Mouse (Mus musculus): ENCODE results near the gene Epb41.

Gene Epb41

DNA sequence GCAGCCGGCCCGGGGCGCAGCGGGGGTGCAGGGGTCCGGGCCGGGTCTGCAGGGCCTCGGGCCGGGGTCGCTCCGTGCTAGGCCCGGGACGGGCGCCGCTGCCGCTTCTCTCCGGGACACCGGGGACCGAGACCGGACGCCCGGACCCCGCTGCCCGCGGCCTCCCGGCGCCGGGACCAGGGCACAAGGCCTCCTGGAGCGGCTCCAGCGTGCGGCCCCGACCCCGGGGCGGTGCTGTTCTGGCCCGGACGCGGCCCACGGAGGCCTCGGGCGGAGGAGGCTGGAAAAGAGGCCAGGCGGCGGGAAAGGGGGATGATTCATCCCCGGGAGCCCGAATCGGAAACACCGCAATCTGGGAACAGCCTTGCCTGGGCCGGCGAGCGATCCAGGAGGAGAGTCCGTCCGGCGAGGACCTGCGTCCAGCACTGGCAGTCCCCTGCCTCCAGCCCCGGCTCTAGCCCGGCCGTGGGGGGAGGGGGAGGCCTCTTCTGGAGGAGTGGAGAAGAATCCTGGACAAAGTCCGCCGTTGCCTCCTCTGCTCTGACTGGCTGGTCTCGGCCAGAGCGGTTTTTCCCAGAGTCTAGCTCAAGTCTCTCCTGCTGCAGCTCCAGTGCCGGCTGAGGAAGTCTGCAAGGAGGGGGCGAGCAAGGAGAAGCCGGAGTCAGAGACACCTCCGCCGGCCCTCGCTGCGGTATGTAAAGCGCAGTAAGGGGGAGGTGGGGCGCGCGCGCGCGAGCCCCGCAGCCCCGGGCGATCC, 154.3 kb downstream of the Epb41 start:
- no peak for DNase-seq (ENCODE audit: low read depth)

DNA sequence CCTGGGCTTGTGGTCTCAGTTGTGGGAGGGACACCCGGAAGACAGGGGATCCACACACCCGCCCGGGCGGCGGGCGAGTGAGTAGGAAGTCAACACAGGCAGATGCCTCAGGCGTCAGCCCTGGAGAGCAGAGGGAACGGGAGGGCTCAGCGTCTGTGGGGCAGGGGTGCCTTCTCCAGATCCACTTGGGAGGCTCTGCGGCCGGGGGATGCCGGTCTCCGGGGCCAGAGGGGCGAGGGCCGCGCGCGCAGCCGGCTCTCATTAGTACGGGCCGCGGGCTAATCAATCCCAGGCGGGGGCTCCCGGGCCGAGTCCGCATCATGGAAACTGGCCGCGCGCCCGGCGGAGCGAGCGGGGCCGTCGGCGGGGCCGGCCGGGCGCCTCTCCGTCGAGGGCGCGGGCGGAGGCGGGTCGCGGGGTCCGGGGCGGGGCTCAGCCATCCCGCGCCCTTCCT, 155.0 kb downstream of the Epb41 start:
- no peak for DNase-seq (ENCODE audit: low read depth)

DNA sequence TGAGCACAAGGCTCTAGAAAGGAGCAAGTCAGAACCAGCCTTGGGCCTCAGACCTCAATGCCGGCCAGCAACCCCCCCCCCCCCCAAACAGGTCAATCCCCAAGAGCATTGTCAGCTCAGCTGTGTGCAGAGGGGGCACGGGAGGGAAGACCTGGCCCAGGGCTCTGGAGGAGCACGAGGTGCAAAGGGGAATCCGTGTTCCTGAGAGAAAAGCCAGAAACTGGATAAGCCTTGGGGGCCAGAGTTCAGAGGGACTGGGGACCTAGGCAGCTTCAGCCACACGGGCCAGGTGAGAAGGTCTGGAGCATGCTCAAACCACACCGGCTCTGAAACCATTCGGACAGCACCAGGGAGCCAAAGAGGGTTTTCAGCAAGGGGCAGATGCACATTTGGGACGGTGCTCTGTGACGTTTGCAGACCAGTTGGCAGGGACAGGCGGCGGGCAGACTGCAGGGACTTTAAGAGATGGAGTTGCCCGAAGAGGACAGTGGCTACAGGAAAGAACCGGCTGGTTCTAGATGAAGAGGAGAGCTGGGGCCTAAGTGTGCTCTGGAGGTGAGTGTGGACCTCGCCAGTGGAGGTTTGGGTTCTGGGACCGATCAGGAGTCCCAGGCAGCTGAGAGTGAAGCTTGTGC, 155.5 kb downstream of the Epb41 start:
- DNase-seq (ENCODE audit: low read depth): no peak

GRCm38 (mm10) chr4:131918711-131919500, 156.2 kb downstream of the Epb41 start:
- DNase-seq (ENCODE audit: low read depth): no peak

DNA sequence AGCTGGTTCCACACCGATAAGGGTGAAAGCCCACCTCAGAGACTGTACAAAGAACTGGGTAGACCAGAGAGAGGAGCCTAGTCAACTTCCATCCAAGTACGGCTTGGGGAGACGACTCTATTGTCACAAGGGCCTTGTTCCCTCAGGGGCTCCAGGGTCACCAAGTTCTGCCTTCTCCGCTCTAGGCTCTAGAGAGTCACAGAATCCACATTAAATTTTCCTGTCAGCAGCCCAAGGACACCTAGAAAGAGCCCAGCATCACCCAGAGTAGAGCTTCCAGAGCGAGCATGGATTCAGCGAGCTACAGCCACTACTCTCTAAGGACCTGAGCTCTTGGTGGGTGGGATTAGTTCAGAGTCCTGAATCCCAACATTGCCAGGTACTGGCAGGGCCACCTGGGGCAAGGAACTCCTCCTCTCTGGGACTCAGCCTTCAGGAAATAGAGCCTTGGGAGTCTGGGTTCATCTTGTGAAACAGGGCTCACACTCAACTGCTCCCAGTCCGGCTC, 157.0 kb downstream of the Epb41 start:
- no peak for DNase-seq (ENCODE audit: low read depth)

DNA sequence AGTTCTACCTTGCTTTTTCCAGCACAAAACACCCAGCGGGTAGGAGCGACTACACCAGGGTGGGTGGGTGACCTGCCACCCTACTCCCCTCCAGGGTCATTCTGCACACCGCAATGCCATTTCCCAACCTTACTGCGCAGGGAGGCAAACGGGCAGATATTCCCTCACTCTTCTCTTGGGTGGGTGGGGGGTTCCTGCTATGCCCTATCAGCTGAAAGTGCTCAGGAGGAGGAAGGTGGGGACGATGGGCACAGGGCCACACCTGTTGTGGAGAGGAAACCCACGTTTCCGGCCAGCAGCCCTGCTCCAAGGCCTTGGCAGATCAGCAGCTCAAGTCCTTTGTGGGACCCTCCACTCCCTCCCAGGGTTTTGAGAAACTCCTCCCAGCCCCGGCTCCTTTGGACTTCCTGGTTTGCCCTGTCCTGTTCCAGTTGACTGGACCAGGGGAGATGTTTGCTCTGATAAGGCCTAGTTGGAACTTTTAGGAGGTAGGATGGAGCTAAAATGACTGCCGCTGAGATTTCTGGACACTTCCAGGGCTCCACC, 158.0 kb downstream of the Epb41 start:
- no peak for DNase-seq (ENCODE audit: low read depth)

DNA sequence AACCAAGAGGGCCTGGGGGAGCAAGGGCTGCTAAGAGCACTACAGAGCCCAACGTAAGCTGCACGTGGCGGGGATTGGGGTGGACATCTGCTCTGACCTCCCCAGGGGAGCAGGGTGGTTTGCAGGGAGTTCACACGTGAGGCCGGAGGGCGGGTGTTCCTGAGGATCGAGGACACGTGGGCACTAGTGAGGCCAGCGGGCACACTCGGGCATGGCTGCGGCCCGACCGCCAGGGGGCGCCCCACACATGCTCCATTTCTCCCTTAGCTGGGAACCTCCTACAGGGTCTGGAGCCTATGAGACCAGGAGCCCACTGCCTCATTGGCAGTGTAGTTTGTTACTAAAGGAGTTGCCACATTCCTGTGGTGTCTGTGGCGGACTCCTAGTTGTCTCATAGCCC, 158.7 kb downstream of the Epb41 start:
- peak; percentile 78 for DNase-seq (ENCODE audit: low read depth)

- DNase-seq (ENCODE audit: low read depth): no peak
Measured at GRCm38 (mm10) chr4:131915821-131916328, 159.2 kb downstream of the Epb41 start.

GRCm38 (mm10) chr4:131914891-131915469, 160.1 kb downstream of the Epb41 start:
- DNase-seq (ENCODE audit: low read depth): no peak

DNA sequence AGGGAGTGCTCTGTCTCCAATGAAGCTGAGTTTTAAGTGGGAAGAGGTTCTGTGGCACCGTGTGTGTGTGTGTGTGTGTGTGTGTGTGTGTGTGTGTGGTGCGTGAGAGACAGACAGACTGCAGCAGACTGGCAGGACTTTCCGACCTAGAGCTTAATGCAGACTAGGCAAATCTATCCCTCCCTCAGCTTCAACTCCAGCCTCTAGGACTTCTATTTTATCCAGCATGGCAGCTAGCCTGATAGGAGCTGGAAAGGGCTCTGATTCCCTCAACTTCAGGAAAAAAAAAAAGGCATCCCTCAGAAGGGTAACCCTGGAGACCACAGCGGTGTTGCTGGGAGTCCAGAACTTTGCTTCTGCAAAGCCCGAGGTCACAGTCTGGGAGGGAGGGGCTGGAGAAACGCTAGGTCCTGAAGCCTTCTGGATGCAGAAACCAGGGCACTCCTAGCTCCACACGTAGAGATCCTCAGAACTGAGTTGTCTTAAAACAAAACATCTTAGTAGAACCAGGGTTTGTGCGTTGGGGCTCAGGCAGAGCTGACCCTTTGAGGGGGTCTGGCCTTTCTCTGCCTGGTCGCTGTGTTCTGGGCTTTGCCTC, 161.0 kb downstream of the Epb41 start:
- DNase-seq (ENCODE audit: low read depth): no peak

- DNase-seq (ENCODE audit: low read depth): no peak
Measured at GRCm38 (mm10) chr4:131913526-131913925, 161.6 kb downstream of the Epb41 start.

DNA sequence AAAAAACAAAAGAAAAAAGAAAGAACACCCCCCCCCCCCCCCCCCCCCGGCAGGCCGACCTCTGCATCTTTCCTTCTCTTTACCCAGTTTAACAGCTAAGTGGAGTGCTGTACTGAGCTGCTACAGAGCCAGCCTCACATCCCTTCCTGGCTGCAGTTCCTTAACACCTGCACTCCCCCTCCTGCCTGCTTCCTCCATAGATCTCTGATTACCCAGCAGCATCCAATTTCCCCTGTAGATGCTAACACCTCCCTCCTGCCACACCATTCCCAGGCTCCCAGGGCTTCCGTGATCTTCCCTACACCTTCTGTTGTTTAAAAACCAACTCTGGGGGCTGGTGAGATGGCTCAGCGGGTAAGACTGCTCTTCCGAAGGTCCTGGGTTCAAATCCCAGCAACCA, 163.6 kb downstream of the Epb41 start:
- no peak for DNase-seq (ENCODE audit: low read depth)

- no peak for DNase-seq (ENCODE audit: low read depth)
Measured at GRCm38 (mm10) chr4:131910237-131910994, 164.7 kb downstream of the Epb41 start.

- DNase-seq (ENCODE audit: low read depth): no peak
Measured at GRCm38 (mm10) chr4:131907912-131908311, 167.2 kb downstream of the Epb41 start.

DNA sequence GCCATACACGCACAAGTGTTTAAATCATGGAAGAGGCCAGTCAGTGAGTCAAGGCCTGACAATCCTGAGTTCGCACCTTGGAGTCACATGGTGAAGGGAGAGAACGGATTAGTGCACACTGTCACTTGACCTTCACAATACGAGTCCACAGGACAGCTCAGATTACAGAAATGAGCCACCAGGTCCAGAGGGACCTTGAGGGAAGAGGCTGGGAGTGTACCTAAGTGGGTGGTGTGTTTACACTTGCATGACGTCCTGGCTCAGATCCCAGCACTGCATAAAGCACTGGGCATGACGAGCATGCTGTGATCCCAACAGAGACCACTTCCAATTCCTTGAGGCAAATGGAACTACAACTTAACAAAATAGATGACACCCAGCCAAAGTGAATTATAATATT, 168.7 kb downstream of the Epb41 start:
- DNase-seq (ENCODE audit: low read depth): no peak

DNA sequence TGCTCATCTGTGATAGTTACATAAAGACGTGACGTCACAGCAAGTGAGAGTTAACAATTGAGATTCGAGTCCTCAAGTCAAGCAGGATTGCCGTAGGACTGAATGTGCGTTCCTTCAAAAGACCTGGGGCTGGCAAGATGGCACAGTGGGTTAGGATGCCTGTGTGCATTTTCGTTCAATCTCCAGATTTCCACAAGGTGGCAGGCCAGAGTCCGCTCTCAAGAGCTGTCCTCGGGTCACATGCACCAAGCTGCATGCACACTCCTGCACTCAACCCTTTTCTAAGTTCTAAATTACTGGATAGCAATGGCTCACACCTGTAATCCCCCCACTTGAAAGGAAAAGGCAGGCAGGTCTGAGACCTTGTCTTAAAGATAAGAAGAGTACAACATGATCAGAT, 170.6 kb downstream of the Epb41 start:
- DNase-seq (ENCODE audit: low read depth): peak; percentile 35

DNA sequence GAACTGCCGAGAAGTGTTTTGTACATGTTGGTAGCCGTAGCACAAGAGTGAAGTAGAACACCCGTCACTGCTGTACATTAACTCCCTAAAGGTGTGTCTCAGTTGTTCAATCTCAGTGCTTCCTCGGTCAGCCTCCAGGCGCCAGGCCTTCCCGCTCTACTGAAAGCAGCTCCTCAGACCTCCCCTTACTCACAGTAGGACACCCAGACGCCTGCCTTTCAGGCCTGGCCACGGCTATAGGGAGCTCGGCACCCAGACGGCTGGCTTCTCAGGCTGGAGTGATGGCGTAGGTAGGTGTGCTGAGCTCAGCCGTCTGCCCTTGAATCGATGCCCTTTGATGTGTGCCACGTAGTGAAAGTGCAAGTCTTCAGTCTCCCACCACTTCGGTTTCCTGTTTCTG, 174.0 kb downstream of the Epb41 start:
- no peak for DNase-seq (ENCODE audit: low read depth)

- DNase-seq (ENCODE audit: low read depth): no peak
Measured at GRCm38 (mm10) chr4:131899180-131899554, 176.0 kb downstream of the Epb41 start.

- DNase-seq (ENCODE audit: low read depth): no peak
Measured at GRCm38 (mm10) chr4:131898503-131899179, 176.5 kb downstream of the Epb41 start.

DNA sequence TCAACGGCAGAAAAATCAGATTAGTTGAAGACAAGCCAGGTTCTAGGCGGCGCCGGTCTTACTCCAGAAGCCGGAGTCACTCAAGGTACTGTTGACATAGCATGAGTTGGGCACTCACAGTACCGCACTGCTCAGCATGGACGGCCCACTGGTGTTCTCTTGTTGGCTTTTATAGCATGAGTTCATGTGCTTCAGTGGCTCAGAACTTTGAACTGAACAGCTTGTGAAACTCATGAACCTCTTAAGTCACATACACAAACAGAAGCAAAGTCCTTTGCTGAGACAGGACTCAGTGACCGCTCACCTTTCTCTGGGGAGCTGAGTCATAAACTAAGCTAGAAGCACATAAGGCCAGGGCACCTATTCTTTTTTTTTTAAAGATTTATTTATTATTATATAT, 177.3 kb downstream of the Epb41 start:
- no peak for DNase-seq (ENCODE audit: low read depth)

Measured in naive thymus-derived CD4-positive, alpha-beta T cell, adult 2 months (primary cell).